Mouse (Mus musculus): ENCODE data around the gene Fuk. TPM values are rescaled to one million over a fixed set of nuclear protein-coding genes. Genes with fewer than 3 reads are reported as not detected.
"Not testable (repeated sequence)": the region's sequence is repeated elsewhere in the genome, so short reads cannot be mapped to it uniquely, and the experiment has no call there.

Gene Fuk
- polyA plus RNA-seq, 1 experiment from 2014 or later = 4.5 TPM

GRCm38 (mm10) chr8:110933272-110933671 lies 31.0 kb upstream of the Fuk start:
- Histone ChIP-seq H3K4me3 (ENCODE audit: low read depth, low read length) (no peak overlapping the region), H3K36me3 (ENCODE audit: control insufficient read depth, insufficient read depth, low read length) (no peaks in the 10 kb centered on the region), H3K9me3 (ENCODE audit: control insufficient read depth, low read length) (no peaks in the 10 kb centered on the region), H3K4me1 (replicated peaks; ENCODE audit: control insufficient read depth, insufficient read depth, low read length) (no peaks in the 10 kb centered on the region), H3K27ac (ENCODE audit: low read depth, low read length) (no peak overlapping the region), H3K9ac (ENCODE audit: low read depth, low read length) (no peak overlapping the region), H3K4me2 (replicated peaks; ENCODE audit: low read depth, low read length) (no peak overlapping the region), H3K27me3 (ENCODE audit: control insufficient read depth, insufficient read depth, low read length) (no peaks in the 10 kb centered on the region)
- WGBS = 93% methylated on average over 2 of the region's 2 CpGs
- no peak for DNase-seq (ENCODE audit: low spot score)
- no peak for ATAC-seq (ENCODE audit: low FRiP score)

- H3K4me1 ChIP-seq (replicated peaks; ENCODE audit: control insufficient read depth, insufficient read depth, low read length) = no peaks in the 10 kb centered on the region
- H3K4me2 ChIP-seq (replicated peaks; ENCODE audit: low read depth, low read length) = no peak overlapping the region
- H3K27ac ChIP-seq (ENCODE audit: low read depth, low read length) = no peak overlapping the region
- ATAC-seq (ENCODE audit: low FRiP score) (no peak), DNase-seq (ENCODE audit: low spot score) (no peak)
- H3K9ac ChIP-seq (ENCODE audit: low read depth, low read length) = no peak overlapping the region
- H3K9me3 ChIP-seq (ENCODE audit: control insufficient read depth, low read length) = no peaks in the 10 kb centered on the region
- H3K36me3 ChIP-seq (ENCODE audit: control insufficient read depth, insufficient read depth, low read length) = no peaks in the 10 kb centered on the region
- H3K27me3 ChIP-seq (ENCODE audit: control insufficient read depth, insufficient read depth, low read length) = no peaks in the 10 kb centered on the region
- H3K4me3 ChIP-seq (ENCODE audit: low read depth, low read length) = no peak overlapping the region
- WGBS = 89% methylated on average over 3 of the region's 3 CpGs
These were observed 30.2 kb upstream of the Fuk start for GRCm38 (mm10) chr8:110932444-110932843.

GRCm38 (mm10) chr8:110931176-110931939 lies 29.1 kb upstream of the Fuk start:
- 70% methylated on average over 12 of the region's 12 CpGs for WGBS
- no peaks in the 10 kb centered on the region for H3K27me3 ChIP-seq (ENCODE audit: control insufficient read depth, insufficient read depth, low read length)
- no peak overlapping the region for H3K4me2 ChIP-seq (replicated peaks; ENCODE audit: low read depth, low read length)
- no peak for DNase-seq (ENCODE audit: low spot score)
- no peak overlapping the region for H3K4me3 ChIP-seq (ENCODE audit: low read depth, low read length)
- no peak overlapping the region for H3K9ac ChIP-seq (ENCODE audit: low read depth, low read length)
- no peak for ATAC-seq (ENCODE audit: low FRiP score)
- H3K4me1 ChIP-seq (replicated peaks; ENCODE audit: control insufficient read depth, insufficient read depth, low read length) = no peaks in the 10 kb centered on the region
- no peaks in the 10 kb centered on the region for H3K36me3 ChIP-seq (ENCODE audit: control insufficient read depth, insufficient read depth, low read length)
- no peaks in the 10 kb centered on the region for H3K9me3 ChIP-seq (ENCODE audit: control insufficient read depth, low read length)
- no peak overlapping the region for H3K27ac ChIP-seq (ENCODE audit: low read depth, low read length)

- not testable (repeated sequence) for H3K4me1 ChIP-seq (replicated peaks; ENCODE audit: control insufficient read depth, insufficient read depth, low read length); H3K27me3 ChIP-seq (ENCODE audit: control insufficient read depth, insufficient read depth, low read length); ATAC-seq (ENCODE audit: low FRiP score); H3K4me2 ChIP-seq (replicated peaks; ENCODE audit: low read depth, low read length); DNase-seq (ENCODE audit: low spot score); H3K36me3 ChIP-seq (ENCODE audit: control insufficient read depth, insufficient read depth, low read length); H3K9me3 ChIP-seq (ENCODE audit: control insufficient read depth, low read length); H3K4me3 ChIP-seq (ENCODE audit: low read depth, low read length); H3K9ac ChIP-seq (ENCODE audit: low read depth, low read length); H3K27ac ChIP-seq (ENCODE audit: low read depth, low read length)
- 92% methylated on average over 6 of the region's 8 CpGs for WGBS
These were observed 27.4 kb upstream of the Fuk start for GRCm38 (mm10) chr8:110929672-110930071.

- H3K4me2 ChIP-seq (replicated peaks; ENCODE audit: low read depth, low read length) = no peak overlapping the region
- WGBS = 73% methylated on average over 5 of the region's 5 CpGs
- no peaks in the 10 kb centered on the region for H3K4me1 ChIP-seq (replicated peaks; ENCODE audit: control insufficient read depth, insufficient read depth, low read length)
- DNase-seq (ENCODE audit: low spot score) (no peak), ATAC-seq (ENCODE audit: low FRiP score) (no peak)
- H3K4me3 ChIP-seq (ENCODE audit: low read depth, low read length) = no peak overlapping the region
- H3K27ac ChIP-seq (ENCODE audit: low read depth, low read length) = no peak overlapping the region
- no peaks in the 10 kb centered on the region for H3K36me3 ChIP-seq (ENCODE audit: control insufficient read depth, insufficient read depth, low read length)
- no peaks in the 10 kb centered on the region for H3K9me3 ChIP-seq (ENCODE audit: control insufficient read depth, low read length)
- H3K27me3 ChIP-seq (ENCODE audit: control insufficient read depth, insufficient read depth, low read length) = no peaks in the 10 kb centered on the region
- H3K9ac ChIP-seq (ENCODE audit: low read depth, low read length) = no peak overlapping the region
These were observed 26.8 kb upstream of the Fuk start for GRCm38 (mm10) chr8:110929066-110929465.

GRCm38 (mm10) chr8:110928435-110928834 lies 26.1 kb upstream of the Fuk start:
- Histone ChIP-seq H3K36me3 (ENCODE audit: control insufficient read depth, insufficient read depth, low read length) (no peaks in the 10 kb centered on the region), H3K4me2 (replicated peaks; ENCODE audit: low read depth, low read length) (no peak overlapping the region), H3K9me3 (ENCODE audit: control insufficient read depth, low read length) (no peaks in the 10 kb centered on the region), H3K4me1 (replicated peaks; ENCODE audit: control insufficient read depth, insufficient read depth, low read length) (no peaks in the 10 kb centered on the region), H3K4me3 (ENCODE audit: low read depth, low read length) (no peak overlapping the region), H3K27me3 (ENCODE audit: control insufficient read depth, insufficient read depth, low read length) (no peaks in the 10 kb centered on the region), H3K9ac (ENCODE audit: low read depth, low read length) (no peak overlapping the region), H3K27ac (ENCODE audit: low read depth, low read length) (no peak overlapping the region)
- no peak for ATAC-seq (ENCODE audit: low FRiP score)
- DNase-seq (ENCODE audit: low spot score) = no peak
- WGBS = 79% methylated on average over 7 of the region's 7 CpGs

- Histone ChIP-seq H3K4me2 (replicated peaks; ENCODE audit: low read depth, low read length) (no peak overlapping the region), H3K4me1 (replicated peaks; ENCODE audit: control insufficient read depth, insufficient read depth, low read length) (no peaks in the 10 kb centered on the region), H3K4me3 (ENCODE audit: low read depth, low read length) (no peak overlapping the region), H3K27ac (ENCODE audit: low read depth, low read length) (no peak overlapping the region), H3K9me3 (ENCODE audit: control insufficient read depth, low read length) (no peaks in the 10 kb centered on the region), H3K27me3 (ENCODE audit: control insufficient read depth, insufficient read depth, low read length) (no peaks in the 10 kb centered on the region), H3K9ac (ENCODE audit: low read depth, low read length) (no peak overlapping the region), H3K36me3 (ENCODE audit: control insufficient read depth, insufficient read depth, low read length) (no peaks in the 10 kb centered on the region)
- ATAC-seq (ENCODE audit: low FRiP score) = no peak
- 60% methylated on average over 5 of the region's 5 CpGs for WGBS
- no peak for DNase-seq (ENCODE audit: low spot score)
These were observed 24.4 kb upstream of the Fuk start for GRCm38 (mm10) chr8:110926690-110927089.

- Histone ChIP-seq H3K4me1 (replicated peaks; ENCODE audit: control insufficient read depth, insufficient read depth, low read length) (no peaks in the 10 kb centered on the region), H3K9ac (ENCODE audit: low read depth, low read length) (no peak overlapping the region), H3K9me3 (ENCODE audit: control insufficient read depth, low read length) (no peaks in the 10 kb centered on the region), H3K4me2 (replicated peaks; ENCODE audit: low read depth, low read length) (no peak overlapping the region), H3K27ac (ENCODE audit: low read depth, low read length) (no peak overlapping the region), H3K27me3 (ENCODE audit: control insufficient read depth, insufficient read depth, low read length) (no peaks in the 10 kb centered on the region), H3K36me3 (ENCODE audit: control insufficient read depth, insufficient read depth, low read length) (no peaks in the 10 kb centered on the region), H3K4me3 (ENCODE audit: low read depth, low read length) (no peak overlapping the region)
- DNase-seq (ENCODE audit: low spot score) (no peak), ATAC-seq (ENCODE audit: low FRiP score) (no peak)
- 90% methylated on average over 8 of the region's 8 CpGs for whole genome bisulfite sequencing
These were observed 23.4 kb upstream of the Fuk start for GRCm38 (mm10) chr8:110925691-110926140.
